Mouse (Mus musculus) cerebellum, adult 18-20 months (tissue): ENCODE results near the gene Ccdc186.

Experiments
- DNase-seq, 2 experiments: peaks; one replicate each; pipeline ENCODE4 v3.0.0; 2021

Gene Ccdc186

DNA sequence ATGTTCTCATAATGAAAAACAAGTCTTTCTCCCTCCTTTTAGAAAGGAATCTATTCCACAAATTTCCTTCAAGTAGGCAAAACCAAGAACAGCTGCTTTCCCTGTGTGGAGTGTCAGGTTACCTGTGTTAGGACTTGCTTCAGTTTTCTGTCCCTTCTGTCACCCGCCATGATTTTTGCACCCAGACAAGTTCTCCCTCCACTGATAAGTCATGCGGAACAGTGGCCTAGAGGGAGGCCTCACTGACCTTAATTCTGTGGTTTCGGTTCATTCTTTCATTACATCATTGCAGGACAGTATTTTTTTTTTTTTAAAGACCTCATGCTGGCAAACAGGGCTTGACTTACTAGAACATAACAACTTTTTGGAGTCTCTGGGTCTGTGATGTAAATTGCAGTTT, 72.6 kb downstream of the Ccdc186 start:
- no peak for DNase-seq

DNA sequence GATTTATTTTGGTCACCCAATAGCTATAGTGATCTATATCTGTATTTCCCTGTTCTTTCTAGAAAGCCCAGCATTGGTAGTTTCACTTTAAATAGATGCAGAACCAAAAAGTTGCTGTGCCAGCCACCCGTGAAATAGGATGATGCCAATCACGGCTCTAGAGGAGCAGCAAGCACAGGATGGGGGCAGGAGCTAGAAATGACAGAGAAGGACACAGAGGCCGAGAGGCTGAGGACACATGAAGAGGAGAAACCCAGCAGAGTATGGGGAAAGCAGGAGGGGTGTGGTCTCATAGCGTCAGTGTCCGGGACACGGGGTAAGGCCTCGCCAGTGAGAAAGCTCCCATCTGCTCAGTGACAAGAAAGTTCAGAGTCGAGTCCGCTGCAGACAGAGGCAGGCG, 74.1 kb downstream of the Ccdc186 start:
- DNase-seq, result no peak

DNA sequence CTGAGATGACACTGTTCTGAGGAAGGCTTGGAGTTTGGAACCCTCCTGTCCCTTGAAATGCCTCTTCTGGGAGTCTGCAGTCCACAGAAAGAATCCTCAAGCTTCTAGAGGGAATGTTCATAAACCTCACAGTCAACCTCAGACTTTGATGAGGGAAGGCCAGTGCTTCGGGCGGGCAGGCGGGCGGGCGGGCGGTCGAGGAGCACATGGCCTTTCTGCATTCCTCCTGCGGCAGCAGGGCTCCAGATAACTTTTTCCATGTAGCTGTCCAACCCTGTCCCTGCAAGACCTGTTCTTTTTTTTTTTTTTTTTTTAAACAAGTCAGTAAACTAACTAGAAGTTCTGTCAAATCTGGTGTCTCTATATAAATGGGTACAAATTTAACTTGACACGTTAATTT, 75.4 kb downstream of the Ccdc186 start:
- no peak for DNase-seq

DNA sequence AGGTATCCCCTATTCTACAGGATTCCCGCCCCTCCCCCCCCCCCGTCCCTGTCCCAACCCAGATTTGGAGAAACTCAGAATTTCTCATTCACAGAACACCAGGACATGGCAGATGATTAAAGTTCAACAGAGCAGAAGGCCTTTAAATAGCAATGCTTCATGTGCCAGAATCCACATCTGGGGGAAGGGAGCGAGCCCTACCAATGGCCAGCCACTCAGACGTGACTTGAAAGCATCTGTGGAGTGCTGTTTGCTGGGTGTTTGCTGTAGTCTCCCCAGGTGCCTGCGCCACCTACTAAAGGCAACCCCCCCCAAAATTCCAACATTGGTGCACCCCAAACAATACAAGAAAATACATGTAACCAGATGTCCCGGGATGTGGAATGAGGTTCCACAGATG, 76.5 kb downstream of the Ccdc186 start:
- DNase-seq, result no peak

DNA sequence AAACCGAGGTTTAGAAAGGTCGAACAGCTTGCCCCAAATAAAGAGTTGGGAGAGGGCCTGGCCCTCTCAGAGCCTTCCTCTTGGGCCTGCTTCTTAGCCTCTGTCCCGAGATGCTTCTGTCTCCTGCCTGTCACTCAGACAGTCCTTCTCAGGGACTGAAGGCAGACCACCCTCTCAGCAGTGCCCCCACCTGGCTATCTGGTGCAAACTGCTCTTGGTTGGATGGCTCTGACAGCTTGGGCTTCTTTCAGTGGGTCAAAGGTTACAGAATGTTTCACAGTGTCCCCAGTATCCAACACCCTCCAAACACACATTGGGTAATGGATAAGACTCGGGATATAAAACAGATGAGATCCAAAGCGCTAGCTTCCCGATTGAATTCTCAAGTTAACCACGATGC, 76.9 kb downstream of the Ccdc186 start:
- DNase-seq, result no peak
